Mouse (Mus musculus): Measurements from ENCODE around the gene Metrnl.
A peak's percentile ranks its signal among the peaks of the same experiment; 100 is the strongest.

The Metrnl gene

GRCm38 (mm10) chr11:121738616-121739015, 37.3 kb downstream of the Metrnl start:
- no peak for DNase-seq (ENCODE audit: low spot score)

DNA sequence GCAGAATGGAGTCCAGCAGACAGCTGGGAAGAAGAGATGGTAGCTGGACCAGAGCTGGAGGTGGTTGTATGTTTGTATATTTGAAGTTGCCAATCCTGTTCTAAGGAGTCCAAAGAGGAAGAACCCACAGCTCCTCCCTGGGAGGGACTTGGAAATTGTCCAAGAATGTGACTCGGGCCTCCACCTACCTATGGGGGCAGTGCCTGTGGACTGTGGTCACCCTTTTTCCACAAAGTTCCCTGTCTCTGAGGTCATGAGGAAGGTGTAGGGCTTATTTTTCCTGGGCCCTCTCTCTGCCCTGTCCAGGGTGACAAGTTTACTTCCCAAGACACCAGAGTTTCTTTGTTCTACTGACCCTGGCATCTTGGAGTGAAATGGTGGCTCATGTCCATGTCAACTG, 39.6 kb downstream of the Metrnl start:
- no peak for DNase-seq (ENCODE audit: low spot score)

DNA sequence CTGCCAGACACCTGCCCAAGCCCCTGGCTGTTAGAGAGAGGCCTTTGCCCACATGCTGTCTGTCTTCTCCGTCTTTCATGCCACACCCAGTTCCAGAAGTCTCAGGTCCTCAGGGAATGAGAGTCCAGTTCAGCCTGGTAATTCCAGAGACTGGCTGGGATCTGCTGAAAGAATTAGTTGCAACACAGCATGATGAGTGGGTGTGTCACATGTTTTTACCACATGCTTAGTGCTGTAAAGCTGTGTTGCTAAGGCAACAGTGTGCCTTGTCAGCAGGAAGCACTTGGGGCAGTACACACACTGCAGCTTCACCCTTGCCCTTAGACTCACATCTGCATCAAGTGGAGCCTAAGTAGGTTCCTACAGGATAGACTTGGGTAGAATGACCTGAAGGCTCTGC, 40.1 kb downstream of the Metrnl start:
- peak; percentile 43 for DNase-seq (ENCODE audit: low spot score)

DNA sequence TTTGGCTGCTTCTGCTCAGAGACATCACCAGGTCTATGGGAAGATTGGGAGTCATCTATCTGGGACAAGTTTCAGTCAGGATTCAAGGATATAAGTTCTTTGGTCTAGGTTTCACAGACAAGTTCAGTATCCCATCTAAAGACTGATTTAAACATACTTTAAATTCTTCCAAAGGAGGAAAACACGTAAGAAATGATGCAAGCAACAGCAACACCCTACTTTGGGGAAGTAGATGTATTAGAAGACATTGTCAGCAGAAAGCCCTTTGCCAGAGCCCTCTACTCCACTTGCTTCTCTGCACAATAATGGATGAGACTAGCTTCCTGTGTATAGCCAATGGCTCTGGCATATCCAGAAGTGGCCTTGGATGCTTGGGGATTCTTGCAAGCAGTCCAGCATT, 41.8 kb downstream of the Metrnl start:
- DNase-seq (ENCODE audit: low spot score), result no peak

GRCm38 (mm10) chr11:121743915-121744628, 42.7 kb downstream of the Metrnl start:
- DNase-seq (ENCODE audit: low spot score), result no peak

GRCm38 (mm10) chr11:121746941-121747494, 45.7 kb downstream of the Metrnl start:
- no peak for DNase-seq (ENCODE audit: low spot score)

DNA sequence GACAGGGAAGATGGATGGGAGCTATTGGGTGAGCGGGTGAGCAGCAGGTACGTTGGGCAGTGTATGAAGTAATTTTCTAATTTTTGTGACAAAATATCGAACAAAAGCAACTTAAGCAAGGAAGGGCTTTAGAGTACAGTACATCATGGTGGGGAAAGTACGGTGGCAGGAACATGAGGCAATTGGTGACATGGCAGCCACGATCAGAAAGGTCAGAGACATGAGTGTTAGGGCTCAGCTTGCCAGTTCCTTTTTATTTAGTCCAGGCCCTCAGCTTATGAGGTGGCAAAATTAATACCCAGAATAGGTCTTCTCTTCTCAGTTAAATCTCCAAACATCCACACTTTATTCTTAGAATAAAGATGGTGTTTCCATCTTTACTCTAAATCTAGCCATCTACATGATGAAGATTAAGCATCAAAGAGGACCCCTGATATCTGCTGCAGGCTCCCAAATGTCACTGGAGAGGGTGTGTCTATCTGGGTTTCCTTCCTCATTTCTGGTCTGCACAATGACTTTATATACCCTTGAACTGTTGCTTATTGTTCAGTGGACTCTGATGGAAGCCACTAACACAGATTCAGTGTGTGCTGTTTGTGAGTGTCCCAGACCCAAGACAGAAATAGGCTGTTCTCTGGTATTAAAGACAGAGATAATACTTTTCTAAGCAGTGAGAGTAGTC, 46.8 kb downstream of the Metrnl start:
- DNase-seq (ENCODE audit: low spot score), result no peak
